Mouse (Mus musculus): ENCODE measurements around the gene Thbs3. TPM values are rescaled to one million over a fixed set of nuclear protein-coding genes. Genes with fewer than 3 reads are reported as not detected.

The Thbs3 gene
- polyA plus RNA-seq, 1 experiment from 2014 or later, result 24.2 TPM

DNA sequence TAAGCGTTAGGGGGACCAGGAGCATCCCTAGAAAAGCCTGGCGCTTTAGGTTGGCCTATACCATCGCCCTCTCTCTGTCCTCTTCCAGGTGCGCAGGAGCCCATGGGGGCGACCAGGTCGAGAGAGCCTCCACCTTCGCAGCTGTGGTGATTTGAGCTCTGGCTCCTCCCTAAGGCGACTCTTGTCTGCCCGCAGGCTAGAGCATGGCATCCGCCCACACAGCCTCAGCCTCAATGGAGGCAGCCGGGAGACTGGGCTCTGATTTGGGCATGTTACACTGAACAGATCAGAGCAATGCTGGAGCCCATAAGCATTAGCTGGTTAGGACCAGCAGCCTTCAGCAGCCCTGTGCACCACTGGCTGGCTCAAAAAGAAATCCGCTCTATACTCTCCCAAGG lies 26.5 kb upstream of the Thbs3 start:
- Histone ChIP-seq H3K27me3 (ENCODE audit: control insufficient read depth, insufficient read depth, low read length) (no peaks in the 10 kb centered on the region), H3K4me3 (ENCODE audit: low read depth, low read length) (no peak overlapping the region), H3K4me2 (replicated peaks; ENCODE audit: low read depth, low read length) (no peak overlapping the region), H3K36me3 (ENCODE audit: control insufficient read depth, insufficient read depth, low read length) (peaks cover 10% of the 10 kb centered on the region; the same call in 1 of the 2 replicates), H3K9ac (replicated peaks; ENCODE audit: low read depth, low read length) (no peak overlapping the region), H3K27ac (ENCODE audit: low read length) (no peak overlapping the region), H3K4me1 (ENCODE audit: control insufficient read depth, insufficient read depth, low read length) (peaks cover 17% of the 10 kb centered on the region; the same call in 1 of the 2 replicates), H3K9me3 (ENCODE audit: control insufficient read depth, low read depth, low read length) (no peaks in the 10 kb centered on the region)
- WGBS, result 74% methylated on average over 12 of the region's 12 CpGs
- ATAC-seq (ENCODE audit: insufficient number of reproducible peaks, insufficient read depth, low FRiP score, low read depth), result no peak

DNA sequence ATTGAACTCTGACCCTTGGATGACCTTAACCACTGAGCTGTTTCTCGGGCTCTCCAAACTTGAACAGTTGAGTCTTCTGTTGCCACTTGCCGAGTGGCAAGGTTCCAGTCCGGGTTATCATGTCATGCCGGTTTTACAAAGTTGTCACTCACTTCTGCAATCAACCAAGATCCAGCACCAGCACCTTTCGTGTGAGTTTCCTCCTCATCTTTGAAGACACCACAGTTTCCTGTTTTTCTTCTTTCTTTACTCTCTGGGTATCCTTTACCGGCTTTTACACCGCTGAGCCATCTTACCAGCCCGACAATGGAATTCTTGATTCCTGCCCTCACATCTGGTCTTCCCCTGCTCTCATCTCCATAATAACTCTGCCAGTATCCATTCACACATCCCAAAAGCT lies 24.5 kb upstream of the Thbs3 start:
- Histone ChIP-seq H3K27ac (ENCODE audit: low read length) (no peak overlapping the region), H3K9ac (replicated peaks; ENCODE audit: low read depth, low read length) (no peak overlapping the region), H3K4me3 (ENCODE audit: low read depth, low read length) (no peak overlapping the region), H3K27me3 (ENCODE audit: control insufficient read depth, insufficient read depth, low read length) (no peaks in the 10 kb centered on the region), H3K36me3 (ENCODE audit: control insufficient read depth, insufficient read depth, low read length) (peaks cover 10% of the 10 kb centered on the region; the same call in 1 of the 2 replicates), H3K4me2 (replicated peaks; ENCODE audit: low read depth, low read length) (no peak overlapping the region), H3K4me1 (ENCODE audit: control insufficient read depth, insufficient read depth, low read length) (peaks cover under 1% of the 10 kb centered on the region; the same call in 1 of the 2 replicates), H3K9me3 (ENCODE audit: control insufficient read depth, low read depth, low read length) (no peaks in the 10 kb centered on the region)
- no peak for ATAC-seq (ENCODE audit: insufficient number of reproducible peaks, insufficient read depth, low FRiP score, low read depth)
- WGBS, result 85% methylated on average over 8 of the region's 8 CpGs

DNA sequence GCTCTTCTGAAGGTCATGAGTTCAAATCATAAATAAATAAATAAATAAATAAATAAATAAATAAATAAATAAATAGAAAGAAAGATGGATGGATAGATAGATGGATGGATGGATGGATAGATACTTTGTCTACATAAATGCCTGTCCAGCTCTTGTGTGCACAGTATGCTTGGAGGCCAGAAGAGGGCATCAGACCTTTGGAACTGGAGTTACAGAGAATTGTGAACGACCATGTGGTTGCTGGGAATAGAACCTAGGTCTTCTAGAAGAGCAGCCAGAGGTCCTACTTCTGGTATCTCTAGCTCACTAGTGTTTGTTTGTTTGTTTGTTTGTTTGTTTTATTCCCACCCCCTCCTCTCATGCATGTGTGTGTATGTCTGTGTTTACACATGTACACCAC lies 21.6 kb upstream of the Thbs3 start:
- ATAC-seq (ENCODE audit: insufficient number of reproducible peaks, insufficient read depth, low FRiP score, low read depth), result no peak
- Histone ChIP-seq H3K36me3 (ENCODE audit: control insufficient read depth, insufficient read depth, low read length) (0 out of 2 replicates have a peak, but pooled peaks cover 4% of the 10 kb centered on the region), H3K4me3 (ENCODE audit: low read depth, low read length) (no peak overlapping the region), H3K9ac (replicated peaks; ENCODE audit: low read depth, low read length) (no peak overlapping the region), H3K27ac (ENCODE audit: low read length) (no peak overlapping the region), H3K4me2 (replicated peaks; ENCODE audit: low read depth, low read length) (no peak overlapping the region), H3K9me3 (ENCODE audit: control insufficient read depth, low read depth, low read length) (no peaks in the 10 kb centered on the region), H3K4me1 (ENCODE audit: control insufficient read depth, insufficient read depth, low read length) (no peaks in the 10 kb centered on the region), H3K27me3 (ENCODE audit: control insufficient read depth, insufficient read depth, low read length) (no peaks in the 10 kb centered on the region)
- 89% methylated on average over 1 of the region's 1 CpGs for WGBS

DNA sequence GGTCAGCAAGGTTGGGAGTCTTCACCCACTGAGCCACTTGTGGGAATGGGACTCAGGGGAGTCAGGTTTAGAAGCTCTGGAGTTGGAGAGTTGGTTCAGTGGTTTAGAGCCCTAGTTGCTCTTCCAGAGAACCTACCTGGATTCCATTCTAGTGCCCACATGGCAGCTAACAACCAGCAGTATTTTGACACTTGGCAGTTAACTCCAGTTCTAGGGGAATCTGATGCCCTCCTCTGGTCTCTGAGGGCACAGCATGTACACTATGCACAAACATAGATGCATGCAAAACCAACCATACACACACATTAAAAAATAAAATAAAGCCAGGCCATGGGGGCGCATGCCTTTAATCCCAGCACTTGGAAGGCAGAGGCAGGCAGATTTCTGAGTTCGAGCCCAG lies 21.1 kb upstream of the Thbs3 start:
- 94% methylated on average over 2 of the region's 2 CpGs for WGBS
- Histone ChIP-seq H3K4me3 (ENCODE audit: low read depth, low read length) (no peak overlapping the region), H3K4me2 (replicated peaks; ENCODE audit: low read depth, low read length) (no peak overlapping the region), H3K36me3 (ENCODE audit: control insufficient read depth, insufficient read depth, low read length) (no peaks in the 10 kb centered on the region), H3K4me1 (ENCODE audit: control insufficient read depth, insufficient read depth, low read length) (no peaks in the 10 kb centered on the region), H3K27me3 (ENCODE audit: control insufficient read depth, insufficient read depth, low read length) (no peaks in the 10 kb centered on the region), H3K9me3 (ENCODE audit: control insufficient read depth, low read depth, low read length) (no peaks in the 10 kb centered on the region), H3K9ac (replicated peaks; ENCODE audit: low read depth, low read length) (no peak overlapping the region), H3K27ac (ENCODE audit: low read length) (no peak overlapping the region)
- ATAC-seq (ENCODE audit: insufficient number of reproducible peaks, insufficient read depth, low FRiP score, low read depth), result no peak

GRCm38 (mm10) chr3:89195979-89196877 lies 18.8 kb upstream of the Thbs3 start:
- Histone ChIP-seq H3K27ac (ENCODE audit: low read length) (peak overlapping the region; percentile 69), H3K36me3 (ENCODE audit: control insufficient read depth, insufficient read depth, low read length) (no peaks in the 10 kb centered on the region), H3K4me2 (replicated peaks; ENCODE audit: low read depth, low read length) (peak overlapping the region; percentile 60), H3K4me3 (ENCODE audit: low read depth, low read length) (peak overlapping the region; percentile 33), H3K27me3 (ENCODE audit: control insufficient read depth, insufficient read depth, low read length) (no peaks in the 10 kb centered on the region), H3K9me3 (ENCODE audit: control insufficient read depth, low read depth, low read length) (no peaks in the 10 kb centered on the region), H3K4me1 (ENCODE audit: control insufficient read depth, insufficient read depth, low read length) (no peaks in the 10 kb centered on the region), H3K9ac (replicated peaks; ENCODE audit: low read depth, low read length) (peak overlapping the region; percentile 45)
- ATAC-seq (ENCODE audit: insufficient number of reproducible peaks, insufficient read depth, low FRiP score, low read depth), result peak; percentile 98
- 8% methylated on average over 33 of the region's 33 CpGs for WGBS

DNA sequence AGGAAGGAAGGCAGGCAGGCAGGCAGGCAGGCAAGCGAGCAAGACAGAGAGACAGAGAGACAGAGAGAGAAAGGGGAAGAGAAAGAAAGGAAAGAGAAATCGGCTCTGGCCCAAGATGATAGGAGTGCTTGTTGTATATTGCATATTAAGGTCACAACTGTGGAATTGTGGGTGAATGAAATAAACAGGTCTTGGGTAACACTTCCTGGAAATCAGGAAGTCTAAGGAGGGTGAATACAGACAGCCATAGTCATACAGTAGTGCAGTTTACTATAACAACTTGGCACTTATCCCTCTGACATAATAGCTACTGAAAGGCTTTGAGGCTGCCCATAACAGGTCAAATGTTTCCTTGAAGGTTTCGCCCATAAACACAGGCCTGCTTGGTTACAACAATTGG lies 15.1 kb upstream of the Thbs3 start:
- Histone ChIP-seq H3K36me3 (ENCODE audit: control insufficient read depth, insufficient read depth, low read length) (peaks cover 4% of the 10 kb centered on the region; the same call in 1 of the 2 replicates), H3K4me2 (replicated peaks; ENCODE audit: low read depth, low read length) (no peak overlapping the region), H3K9ac (replicated peaks; ENCODE audit: low read depth, low read length) (no peak overlapping the region), H3K27me3 (ENCODE audit: control insufficient read depth, insufficient read depth, low read length) (no peaks in the 10 kb centered on the region), H3K27ac (ENCODE audit: low read length) (no peak overlapping the region), H3K4me1 (ENCODE audit: control insufficient read depth, insufficient read depth, low read length) (no peaks in the 10 kb centered on the region), H3K9me3 (ENCODE audit: control insufficient read depth, low read depth, low read length) (no peaks in the 10 kb centered on the region), H3K4me3 (ENCODE audit: low read depth, low read length) (no peak overlapping the region)
- 81% methylated on average over 3 of the region's 3 CpGs for WGBS
- ATAC-seq (ENCODE audit: insufficient number of reproducible peaks, insufficient read depth, low FRiP score, low read depth), result no peak

DNA sequence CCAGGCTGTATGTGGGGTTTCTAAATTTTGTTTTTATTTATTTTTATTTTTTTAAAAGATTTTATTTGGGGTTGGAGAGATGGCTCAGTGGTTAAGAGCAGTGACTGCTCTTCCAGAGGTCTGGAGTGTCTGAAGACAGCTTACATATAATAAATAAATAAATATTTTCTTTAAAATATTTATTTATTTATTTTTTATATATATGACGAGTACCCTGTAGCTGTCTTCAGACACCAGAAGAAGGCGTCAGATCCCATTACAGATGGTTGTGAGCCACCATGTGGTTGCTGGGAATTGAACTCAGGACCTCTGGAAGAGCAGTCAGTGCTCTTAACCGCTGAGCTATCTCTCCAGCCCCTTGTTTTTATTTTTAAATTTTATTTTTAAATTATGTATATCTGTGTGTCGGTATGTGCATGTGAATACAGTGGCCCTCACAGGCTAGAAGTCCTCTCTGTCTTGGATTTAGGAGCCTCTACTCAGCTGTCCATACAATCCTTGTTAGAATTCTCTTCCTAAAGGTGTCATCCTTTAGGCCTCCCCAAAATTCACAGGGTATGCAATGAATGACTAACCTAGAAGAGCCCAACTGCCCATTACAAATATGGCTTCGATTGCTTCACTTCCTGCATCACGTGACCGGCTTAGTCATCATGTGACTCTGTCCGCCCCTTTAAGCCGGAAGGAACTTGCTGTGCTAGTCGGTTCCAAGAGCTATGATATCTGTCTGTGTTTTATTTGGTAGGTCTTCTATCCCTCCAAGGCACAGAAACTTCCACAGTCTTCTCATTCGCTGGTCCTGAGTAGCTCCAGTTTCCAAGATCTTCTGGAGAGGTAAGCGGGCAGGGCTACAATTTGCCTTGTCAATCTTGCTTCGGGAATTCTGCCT lies 12.5 kb upstream of the Thbs3 start, which contains the start of gene Gba:
TSS of gene Gba (plus strand) at position 676 of the 889 bp plus-strand sequence.
- Histone ChIP-seq H3K4me1 (ENCODE audit: control insufficient read depth, insufficient read depth, low read length) (no peaks in the 10 kb centered on the region), H3K36me3 (ENCODE audit: control insufficient read depth, insufficient read depth, low read length) (peaks cover 7% of the 10 kb centered on the region; the same call in 1 of the 2 replicates), H3K4me3 (ENCODE audit: low read depth, low read length) (peak within 1 kb of the TSS; percentile 47), H3K9ac (replicated peaks; ENCODE audit: low read depth, low read length) (0 out of 2 replicates have a peak within 1 kb of the TSS, but pooled peaks have one; percentile 22), H3K4me2 (replicated peaks; ENCODE audit: low read depth, low read length) (peak within 1 kb of the TSS; percentile 65), H3K27me3 (ENCODE audit: control insufficient read depth, insufficient read depth, low read length) (no peaks in the 10 kb centered on the region), H3K27ac (ENCODE audit: low read length) (no peak within 1 kb of the TSS), H3K9me3 (ENCODE audit: control insufficient read depth, low read depth, low read length) (no peaks in the 10 kb centered on the region)
- 25% methylated on average over 13 of the region's 13 CpGs for WGBS
- ATAC-seq (ENCODE audit: insufficient number of reproducible peaks, insufficient read depth, low FRiP score, low read depth), result peak; percentile 81; the same call in 1 of the 2 replicates

- Histone ChIP-seq H3K4me3 (ENCODE audit: low read depth, low read length) (peak overlapping the region; percentile 47), H3K36me3 (ENCODE audit: control insufficient read depth, insufficient read depth, low read length) (peaks cover 11% of the 10 kb centered on the region), H3K27me3 (ENCODE audit: control insufficient read depth, insufficient read depth, low read length) (no peaks in the 10 kb centered on the region), H3K4me1 (ENCODE audit: control insufficient read depth, insufficient read depth, low read length) (no peaks in the 10 kb centered on the region), H3K9me3 (ENCODE audit: control insufficient read depth, low read depth, low read length) (no peaks in the 10 kb centered on the region), H3K4me2 (replicated peaks; ENCODE audit: low read depth, low read length) (peak overlapping the region; percentile 65), H3K9ac (replicated peaks; ENCODE audit: low read depth, low read length) (0 out of 2 replicates have a peak overlapping the region, but pooled peaks have one; percentile 22), H3K27ac (ENCODE audit: low read length) (no peak overlapping the region)
- ATAC-seq (ENCODE audit: insufficient number of reproducible peaks, insufficient read depth, low FRiP score, low read depth), result peak; percentile 33; the same call in 1 of the 2 replicates
- WGBS, result 38% methylated on average over 5 of the region's 5 CpGs
These were observed 11.9 kb upstream of the Thbs3 start for GRCm38 (mm10) chr3:89203142-89203514.

Measured in stomach, embryonic 14.5 days (tissue).